Mouse (Mus musculus) lung, embryonic 14.5 days (tissue): ENCODE data around the gene Pir. TPM values are rescaled to one million over a fixed set of nuclear protein-coding genes. Genes with fewer than 3 reads are reported as not detected.
A peak's percentile ranks its signal among the peaks of the same experiment; 100 is the strongest.

Source experiments
- ATAC-seq: fragments of 200-750 bp; cut with Nextera tagmentation; 2 replicates; pipeline ENCODE4 v1.8.0; 2017; ENCODE audit warnings: mild to moderate bottlenecking, moderate TSS enrichment, moderate library complexity; ENCODE audit not compliant: insufficient read depth
- DNase-seq: peaks from one replicate; pipeline ENCODE4 v3.0.0-alpha.2; 2015
- H3K27ac ChIP-seq: fragments of 300-500 bp; sonication (generic); 2 replicates; pipeline ENCODE4 v1.5.1; 2014; ENCODE audit warnings: low read depth, mild to moderate bottlenecking, moderate library complexity
- H3K27me3 ChIP-seq: fragments of 300-500 bp; sonication (generic); 2 replicates; pipeline ENCODE4 v1.6.1; 2014; ENCODE audit warnings: low read length, control low read depth; ENCODE audit not compliant: insufficient read depth
- H3K36me3 ChIP-seq: fragments of 300-500 bp; sonication (generic); 2 replicates; pipeline ENCODE4 v1.6.1; 2014; ENCODE audit warnings: control low read depth; ENCODE audit not compliant: insufficient read depth
- H3K4me1 ChIP-seq: fragments of 300-500 bp; sonication (generic); 2 replicates; pipeline ENCODE4 v1.6.1; 2014; ENCODE audit warnings: antibody characterized with exemption, control low read depth; ENCODE audit not compliant: insufficient read depth
- H3K4me2 ChIP-seq: fragments of 300-500 bp; sonication (generic); 2 replicates; pipeline ENCODE4 v1.6.1; 2014; ENCODE audit warnings: mild to moderate bottlenecking
- H3K4me3 ChIP-seq: fragments of 300-500 bp; sonication (generic); 2 replicates; pipeline ENCODE4 v1.5.1; 2014; ENCODE audit warnings: low read depth, low read length
- H3K9ac ChIP-seq: fragments of 300-500 bp; sonication (generic); 2 replicates; pipeline ENCODE4 v1.6.1; 2014
- H3K9me3 ChIP-seq: fragments of 300-500 bp; sonication (generic); 2 replicates; pipeline ENCODE4 v1.6.1; 2016; ENCODE audit warnings: low read depth, low read length, control low read depth
- CTCF ChIP-seq: IDR thresholded peaks from 2 replicates; pipeline ENCODE4 v1.5.1; 2016; ENCODE audit warnings: antibody characterized with exemption, low read depth
- WGBS: fragments of 180-500 bp; shearing (Covaris S2); extraction: QIAGEN DNeasy Blood & Tissue Kit; methylation state at CpG from one replicate; pipeline ENCODE4 v1.1.7; 2014; 5-methylcytosine and 5-hydroxymethylcytosine counted together
- polyA plus RNA-seq: library from polyadenylated mRNA; unstranded; fragments of >200 nt; fragmentation: Nextera tagmentation; extraction: Ambion mirVana; gene quantifications from 2 replicates; pipeline ENCODE4 v1.2.1, GENCODE M21; 2014

Gene Pir
- polyA plus RNA-seq, 1 experiment from 2014 or later, result 15.9 TPM

DNA sequence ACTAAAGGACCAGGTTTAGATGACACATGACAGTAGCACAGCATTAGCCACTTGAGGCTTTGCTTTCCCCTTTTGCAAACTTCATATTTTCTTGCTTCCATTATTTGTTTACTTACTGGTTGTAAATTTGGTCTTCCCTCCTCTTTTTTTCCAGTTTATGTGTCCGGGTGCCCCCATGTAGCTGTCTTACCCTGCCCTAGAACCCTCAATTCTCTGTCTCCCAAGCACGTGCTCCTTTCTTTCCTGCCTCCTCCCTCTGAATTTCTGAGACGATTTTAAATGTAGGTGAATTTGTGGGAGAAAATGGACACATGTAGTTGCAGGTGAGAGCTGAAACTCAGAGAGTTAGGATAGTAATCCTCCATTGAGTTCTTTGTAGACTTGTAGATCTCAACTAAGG, 151.3 kb downstream of the Pir start:
- no peak for TF ChIP-seq CTCF
- no peaks in the 10 kb centered on the region for H3K4me1 ChIP-seq

More for the DNA sequence above, 151.3 kb downstream of the Pir start:
- H3K9ac ChIP-seq, result peak overlapping the region; percentile 64
- H3K27ac ChIP-seq, result no peak overlapping the region
- peak overlapping the region; percentile 55 for H3K4me2 ChIP-seq
- H3K4me3 ChIP-seq, result peak overlapping the region; percentile 55
- peaks cover 26% of the 10 kb centered on the region for H3K36me3 ChIP-seq
- no peaks in the 10 kb centered on the region for H3K27me3 ChIP-seq
- no peaks in the 10 kb centered on the region for H3K9me3 ChIP-seq
- ATAC-seq, result no peak
- no peak for DNase-seq
- WGBS, result 42% methylated on average over 3 of the region's 3 CpGs

Other genes starting within 250 kb of the Pir start
- gene Car5b, start 241.4 kb upstream of the Pir start, polyA plus RNA-seq, result 0.68 and 0.71 TPM in 2 replicates
- gene Siah1b, start 192.9 kb upstream of the Pir start, polyA plus RNA-seq, result 33.4 and 34.3 TPM in 2 replicates
- gene Cltrn, start 180.5 kb upstream of the Pir start, polyA plus RNA-seq, result 0.39 and 0.47 TPM in 2 replicates
- gene Ace2, start 130.0 kb upstream of the Pir start, polyA plus RNA-seq, result 0.68 and 1.0 TPM in 2 replicates
- gene Bmx, start 11.2 kb upstream of the Pir start, polyA plus RNA-seq, result 0.66 and 1.1 TPM in 2 replicates
- 40.1 and 45.0 TPM in 2 replicates for gene Vegfd, start 104.0 kb downstream of the Pir start, polyA plus RNA-seq
- 21.3 and 23.3 TPM in 2 replicates for gene Piga, start 150.4 kb downstream of the Pir start, polyA plus RNA-seq
- not detected in 2 replicates for gene Asb11, start 167.6 kb downstream of the Pir start, polyA plus RNA-seq
- not detected in 2 replicates for gene Asb9, start 237.0 kb downstream of the Pir start, polyA plus RNA-seq